Mouse (Mus musculus): ENCODE measurements around the gene Ddx39.
A peak's percentile ranks its signal among the peaks of the same experiment; 100 is the strongest.

The Ddx39 gene

DNA sequence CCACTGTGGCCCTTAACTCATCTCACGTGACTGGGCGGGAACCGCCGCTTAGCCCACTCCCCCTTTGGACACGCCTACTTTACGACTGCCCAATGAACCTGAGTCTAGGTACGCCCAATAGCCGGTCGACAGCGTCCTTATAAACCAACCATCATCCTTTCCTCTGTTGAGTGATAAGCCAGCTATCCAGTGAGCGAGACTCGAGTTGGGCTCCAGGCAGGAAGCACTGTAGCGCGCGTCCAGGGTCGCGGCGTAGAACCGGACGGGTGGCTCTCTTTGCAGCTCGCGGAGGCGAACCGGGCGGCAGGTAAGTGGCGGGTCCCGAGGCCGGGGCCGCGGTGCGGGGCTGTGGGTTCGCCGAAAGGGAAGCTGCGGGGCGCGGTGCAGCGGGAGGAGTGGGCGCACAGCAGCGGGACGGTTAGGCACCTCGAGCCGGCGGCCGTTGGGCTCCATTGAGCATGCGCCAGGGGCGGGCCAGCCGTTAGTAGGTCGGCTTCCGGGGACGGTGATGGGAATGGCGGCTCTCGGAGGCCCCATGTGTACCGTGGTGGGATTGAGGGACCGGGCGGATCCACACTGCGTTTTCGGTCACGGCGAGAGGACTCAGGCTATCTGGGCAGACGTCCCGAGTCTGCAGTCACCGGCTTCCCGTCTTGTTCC is at the start of gene Ddx39:
Gene Ddx39, plus strand, starts transcription at position 147 of the 660 bp plus-strand sequence.
- DNase-seq (ENCODE audit: low spot score) = peak; percentile 98

DNA sequence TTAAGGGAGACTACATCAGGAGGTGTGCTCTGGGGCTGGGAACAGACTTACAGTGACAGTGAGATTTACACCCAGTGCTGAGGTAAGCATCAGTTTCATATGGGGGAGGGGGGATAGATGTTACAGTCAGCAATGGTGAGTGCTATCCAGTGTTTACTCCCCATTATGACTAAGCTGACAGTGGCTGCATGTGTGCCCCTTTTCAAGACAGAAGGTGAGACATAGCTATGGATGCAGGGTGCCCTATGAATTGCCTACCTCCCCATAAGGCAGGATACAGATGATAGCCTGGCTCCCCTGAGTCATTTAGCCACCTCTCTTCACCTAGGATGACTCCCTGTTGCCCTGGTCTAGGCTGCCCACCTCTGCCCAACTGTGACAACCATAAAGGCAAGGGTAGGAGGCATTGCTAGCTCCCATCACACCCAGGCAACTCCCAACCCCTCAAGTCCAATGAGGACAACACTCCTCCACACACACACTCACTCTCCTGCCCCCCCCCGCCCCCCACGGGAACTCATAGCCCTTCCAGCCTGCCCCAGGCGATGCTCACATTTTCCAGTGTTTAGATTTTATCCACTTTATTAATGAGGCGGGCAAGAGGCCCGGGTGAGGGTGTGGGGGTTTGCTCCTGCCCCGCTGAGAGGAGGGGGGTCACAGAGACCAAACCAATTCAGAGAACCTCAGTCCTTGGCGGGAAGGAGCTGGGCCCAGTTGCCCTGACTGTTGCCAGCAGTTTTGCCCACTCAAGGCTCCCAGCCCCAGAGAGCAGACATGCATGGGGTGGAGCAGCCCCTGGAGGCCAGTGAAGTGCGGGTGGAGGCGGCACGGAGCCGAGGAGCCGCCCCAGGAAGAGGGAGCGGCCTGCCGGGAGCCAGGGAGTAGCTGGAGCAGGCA is 48.8 kb upstream of the Ddx39 start, which contains the start of gene Ptger1:
Gene Ptger1, plus strand, starts transcription at position 710 of the 897 bp plus-strand sequence.
- no peak for DNase-seq (ENCODE audit: low spot score)

DNA sequence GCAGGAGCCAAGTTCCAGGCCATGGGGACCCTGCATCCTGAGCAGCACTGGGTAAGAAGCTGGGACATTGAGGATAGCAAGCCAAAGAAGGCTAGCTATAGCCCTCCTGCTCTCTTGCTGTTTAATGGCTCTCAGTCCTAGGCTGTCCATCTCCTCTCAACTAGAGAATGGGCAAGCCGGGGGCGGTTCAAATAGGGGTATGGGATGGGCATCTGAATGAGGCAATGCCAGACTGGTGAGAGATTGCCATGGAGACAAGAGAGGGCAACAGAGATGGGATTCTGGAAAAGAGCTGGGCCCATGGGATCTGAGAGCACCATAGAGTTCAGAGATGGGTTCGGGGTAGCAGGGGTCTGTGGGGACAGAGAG is 48.1 kb upstream of the Ddx39 start:
- no peak for DNase-seq (ENCODE audit: low spot score)

DNA sequence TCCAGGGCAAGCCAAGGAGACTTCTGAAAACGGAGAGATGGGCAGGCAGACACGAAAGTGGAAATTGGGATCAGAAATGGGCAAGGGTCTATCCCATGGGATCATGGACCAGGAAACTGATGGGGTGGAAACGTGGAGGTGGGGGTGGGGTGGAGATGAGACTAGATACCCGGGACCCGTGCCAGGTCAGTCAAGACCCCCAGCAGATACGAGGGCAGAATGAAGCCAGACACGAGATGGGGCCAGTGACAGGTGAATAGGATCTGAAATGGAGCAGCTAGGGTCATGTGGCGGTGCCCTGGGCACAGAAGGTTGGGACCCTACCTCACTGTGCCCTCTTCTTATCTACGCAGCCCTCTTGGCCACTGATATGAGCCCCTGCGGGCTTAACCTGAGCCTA is 47.5 kb upstream of the Ddx39 start:
- no peak for DNase-seq (ENCODE audit: low spot score)

DNA sequence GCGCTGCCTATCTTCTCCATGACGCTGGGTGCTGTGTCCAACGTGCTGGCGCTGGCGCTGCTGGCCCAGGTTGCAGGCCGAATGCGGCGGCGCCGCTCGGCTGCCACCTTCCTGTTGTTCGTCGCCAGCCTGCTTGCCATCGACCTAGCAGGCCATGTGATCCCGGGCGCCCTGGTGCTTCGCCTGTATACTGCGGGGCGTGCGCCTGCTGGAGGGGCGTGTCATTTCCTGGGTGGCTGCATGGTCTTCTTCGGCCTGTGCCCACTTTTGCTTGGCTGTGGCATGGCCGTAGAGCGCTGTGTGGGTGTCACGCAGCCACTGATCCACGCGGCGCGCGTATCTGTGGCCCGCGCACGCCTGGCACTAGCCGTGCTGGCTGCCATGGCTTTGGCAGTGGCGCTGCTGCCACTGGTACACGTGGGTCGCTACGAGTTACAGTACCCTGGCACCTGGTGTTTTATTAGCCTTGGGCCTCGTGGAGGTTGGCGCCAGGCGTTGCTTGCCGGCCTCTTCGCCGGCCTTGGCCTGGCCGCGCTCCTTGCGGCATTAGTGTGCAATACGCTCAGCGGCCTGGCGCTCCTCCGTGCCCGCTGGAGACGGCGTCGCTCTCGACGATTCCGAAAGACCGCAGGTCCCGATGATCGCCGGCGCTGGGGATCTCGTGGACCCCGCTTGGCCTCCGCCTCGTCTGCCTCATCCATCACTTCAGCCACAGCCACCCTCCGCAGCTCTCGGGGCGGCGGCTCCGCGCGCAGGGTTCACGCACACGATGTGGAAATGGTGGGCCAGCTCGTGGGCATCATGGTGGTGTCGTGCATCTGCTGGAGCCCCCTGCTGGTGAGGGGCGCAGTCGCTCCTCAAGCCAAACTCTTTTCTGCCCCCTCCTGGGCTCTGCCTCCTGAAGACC is 46.7 kb upstream of the Ddx39 start:
- DNase-seq (ENCODE audit: low spot score) = peak; percentile 73

DNA sequence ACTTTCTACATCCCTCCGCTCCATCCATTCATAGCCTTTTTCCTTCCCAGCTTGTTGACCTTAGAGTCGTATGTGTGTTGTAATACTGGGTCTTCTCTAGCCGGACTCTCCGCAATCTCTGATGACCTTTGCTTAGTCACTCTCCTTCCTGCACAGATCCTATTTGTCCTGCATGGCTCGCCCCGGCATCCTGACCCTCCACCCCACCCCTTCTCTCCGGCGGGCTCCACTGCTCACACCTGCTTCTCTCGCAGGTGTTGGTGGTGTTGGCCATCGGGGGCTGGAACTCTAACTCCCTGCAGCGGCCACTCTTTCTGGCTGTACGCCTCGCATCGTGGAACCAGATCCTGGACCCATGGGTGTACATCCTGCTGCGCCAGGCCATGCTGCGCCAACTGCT is 46.0 kb upstream of the Ddx39 start:
- no peak for DNase-seq (ENCODE audit: low spot score)

DNA sequence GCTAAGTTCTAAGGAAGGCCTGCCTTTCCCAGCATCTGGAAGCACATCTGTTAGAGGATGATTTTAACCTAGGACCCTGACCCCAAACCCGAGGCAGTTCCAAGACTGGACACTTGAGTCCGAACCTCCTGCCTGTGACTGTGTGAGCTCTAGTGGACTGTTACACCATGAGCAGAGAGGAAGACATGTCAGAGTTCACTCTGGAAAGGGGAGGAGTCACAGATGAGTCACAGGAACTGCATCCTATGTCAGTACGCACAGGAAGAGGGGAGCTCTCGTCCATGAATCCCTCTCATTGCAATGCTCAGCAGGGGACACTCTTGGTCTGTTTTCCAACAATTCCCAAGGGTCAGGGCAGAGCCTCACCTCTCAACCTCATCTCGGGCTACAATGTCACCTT is 42.0 kb upstream of the Ddx39 start:
- no peak for DNase-seq (ENCODE audit: low spot score)

DNA sequence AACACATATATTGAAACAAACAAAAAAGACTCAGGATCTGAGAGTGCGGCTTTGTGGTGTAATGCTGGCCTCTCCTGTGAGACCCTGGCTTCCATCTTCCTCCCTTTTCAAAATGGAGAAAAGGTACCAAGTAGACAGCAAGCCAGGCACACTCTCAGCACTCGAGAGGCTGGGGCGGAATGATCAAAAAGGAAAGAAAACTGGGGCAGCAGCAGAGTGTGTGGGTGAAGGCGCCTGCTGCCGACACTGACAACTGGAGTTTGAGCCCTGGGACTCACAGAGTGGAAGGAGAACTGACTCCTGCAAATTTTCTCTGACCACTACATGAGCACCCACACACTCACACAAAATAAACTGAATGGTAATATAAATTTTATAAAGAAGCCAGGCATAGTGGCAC is 40.5 kb upstream of the Ddx39 start:
- DNase-seq (ENCODE audit: low spot score) = no peak

DNA sequence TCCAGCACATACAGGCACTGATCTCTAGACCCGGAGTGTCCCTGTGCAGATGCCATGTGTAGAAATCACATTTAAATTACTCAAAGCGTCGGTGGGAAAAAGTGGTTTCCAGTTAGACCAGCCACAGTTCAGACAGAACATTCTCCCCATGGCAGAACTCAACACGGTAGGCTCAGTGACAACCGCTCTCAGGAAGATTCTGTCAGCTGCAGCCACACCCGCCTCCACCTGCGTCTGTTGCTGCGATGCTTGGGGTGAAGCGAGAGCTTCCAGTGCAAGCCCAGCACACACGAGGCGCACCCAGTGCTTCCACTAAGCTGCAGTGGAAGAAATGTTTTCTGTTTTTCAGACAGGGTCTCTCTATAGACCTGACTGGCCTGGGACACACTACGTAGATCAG is 35.1 kb upstream of the Ddx39 start:
- no peak for DNase-seq (ENCODE audit: low spot score)

DNA sequence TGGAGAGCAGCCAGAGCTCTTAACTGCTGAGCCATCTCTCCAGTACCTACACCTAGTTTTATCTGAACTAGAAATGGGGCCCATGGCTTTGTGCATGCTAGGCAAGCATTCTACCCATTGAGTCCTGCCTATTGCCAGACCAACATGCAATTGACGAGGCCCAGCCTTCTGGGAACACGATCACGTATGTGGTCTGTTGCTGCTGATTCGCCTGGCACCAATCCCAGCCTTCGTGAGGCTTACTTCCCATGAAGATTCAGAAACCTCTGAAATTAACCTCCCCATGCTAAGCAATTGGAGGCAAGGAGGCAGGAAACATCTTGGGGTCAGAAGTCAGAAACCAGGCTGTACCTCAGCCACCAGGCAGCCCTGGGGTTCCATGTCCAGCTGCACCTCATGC is 34.4 kb upstream of the Ddx39 start:
- DNase-seq (ENCODE audit: low spot score) = no peak

DNA sequence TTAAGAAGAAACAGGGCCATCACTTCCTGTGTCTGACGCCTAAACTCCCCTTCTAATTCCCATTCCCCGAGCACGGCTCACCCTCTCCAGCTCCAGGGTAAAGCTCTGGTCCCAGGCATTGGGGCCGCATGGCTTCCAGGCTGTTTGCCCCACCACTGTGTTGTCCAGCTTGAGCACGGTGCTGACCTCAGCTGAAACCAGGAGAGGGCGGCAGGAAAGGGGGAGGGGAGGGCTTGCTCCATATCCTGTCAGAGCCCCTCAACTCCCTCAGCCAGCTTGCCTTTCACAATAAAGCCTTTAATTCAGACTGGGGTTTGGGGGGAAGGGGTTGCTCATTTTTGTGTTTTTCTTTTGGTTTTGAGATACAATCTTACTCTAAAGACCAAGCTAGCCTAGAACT is 33.9 kb upstream of the Ddx39 start:
- no peak for DNase-seq (ENCODE audit: low spot score)

DNA sequence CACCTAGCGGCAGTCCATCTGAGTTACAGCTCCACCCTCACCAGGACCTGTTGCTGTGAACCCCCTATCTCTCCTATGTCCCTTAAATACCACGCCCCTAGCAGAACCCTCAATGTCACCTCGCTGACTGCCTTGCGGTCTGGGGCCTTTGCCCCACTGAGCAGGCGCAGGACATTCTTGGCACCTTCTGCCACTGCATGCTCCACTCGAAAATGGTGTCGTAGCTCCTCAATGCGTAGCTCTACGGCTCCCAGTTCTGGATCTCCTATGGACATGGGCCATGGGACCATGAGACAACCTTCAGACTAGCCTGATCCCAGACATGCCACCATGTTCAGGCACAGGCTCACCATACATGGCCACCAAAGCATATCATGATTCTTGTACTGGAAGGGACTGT is 30.5 kb upstream of the Ddx39 start:
- DNase-seq (ENCODE audit: low spot score) = no peak

DNA sequence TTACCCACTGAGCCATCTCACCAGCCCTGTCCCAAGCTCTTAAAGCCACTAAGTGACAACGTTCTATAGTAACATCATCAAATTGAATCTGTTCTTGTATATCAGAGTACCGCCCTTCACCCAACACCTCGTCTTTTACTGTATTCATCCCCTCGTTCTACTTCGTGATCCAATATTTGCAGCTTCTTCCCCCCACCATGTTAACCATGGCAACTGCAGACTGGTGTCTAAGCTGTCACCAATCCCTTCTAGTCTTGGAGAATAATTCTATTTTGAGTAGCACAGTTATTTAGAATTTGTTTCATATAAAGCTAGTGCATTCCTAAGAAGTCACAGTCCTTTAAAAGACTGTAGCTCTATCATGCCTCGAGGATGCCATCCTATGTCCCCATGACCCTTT is 25.7 kb upstream of the Ddx39 start:
- DNase-seq (ENCODE audit: low spot score) = no peak

DNA sequence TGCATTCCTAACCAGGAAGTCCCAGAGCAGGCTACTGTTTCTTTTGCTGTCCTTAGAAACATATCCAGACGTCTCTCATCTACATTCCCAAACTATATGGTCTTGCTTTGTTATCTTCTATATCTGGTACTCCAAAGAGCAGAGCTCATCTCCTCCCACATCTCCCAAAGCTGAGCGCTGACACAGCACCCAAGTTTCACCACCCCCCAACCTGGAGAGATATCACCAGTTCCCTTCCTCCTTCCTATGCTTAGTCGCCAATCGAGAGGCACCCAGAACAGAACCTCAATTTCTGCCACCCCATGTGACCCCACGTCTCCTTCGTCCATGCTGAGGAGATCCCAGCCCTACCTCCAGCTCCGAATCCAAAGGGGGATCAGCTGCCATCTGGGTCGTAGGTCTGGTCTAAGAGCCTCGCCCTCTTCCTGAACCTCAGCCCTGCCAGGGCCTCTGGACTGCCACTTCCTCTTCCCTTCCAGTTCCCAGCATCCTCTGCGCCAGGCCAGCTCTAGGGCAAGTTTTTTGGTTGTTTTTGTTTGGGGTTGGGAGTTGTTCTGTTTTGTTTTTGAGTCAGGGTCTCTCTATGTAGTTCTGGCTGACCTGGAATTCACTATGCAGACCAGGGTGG is 21.3 kb upstream of the Ddx39 start:
- DNase-seq (ENCODE audit: low spot score) = no peak

DNA sequence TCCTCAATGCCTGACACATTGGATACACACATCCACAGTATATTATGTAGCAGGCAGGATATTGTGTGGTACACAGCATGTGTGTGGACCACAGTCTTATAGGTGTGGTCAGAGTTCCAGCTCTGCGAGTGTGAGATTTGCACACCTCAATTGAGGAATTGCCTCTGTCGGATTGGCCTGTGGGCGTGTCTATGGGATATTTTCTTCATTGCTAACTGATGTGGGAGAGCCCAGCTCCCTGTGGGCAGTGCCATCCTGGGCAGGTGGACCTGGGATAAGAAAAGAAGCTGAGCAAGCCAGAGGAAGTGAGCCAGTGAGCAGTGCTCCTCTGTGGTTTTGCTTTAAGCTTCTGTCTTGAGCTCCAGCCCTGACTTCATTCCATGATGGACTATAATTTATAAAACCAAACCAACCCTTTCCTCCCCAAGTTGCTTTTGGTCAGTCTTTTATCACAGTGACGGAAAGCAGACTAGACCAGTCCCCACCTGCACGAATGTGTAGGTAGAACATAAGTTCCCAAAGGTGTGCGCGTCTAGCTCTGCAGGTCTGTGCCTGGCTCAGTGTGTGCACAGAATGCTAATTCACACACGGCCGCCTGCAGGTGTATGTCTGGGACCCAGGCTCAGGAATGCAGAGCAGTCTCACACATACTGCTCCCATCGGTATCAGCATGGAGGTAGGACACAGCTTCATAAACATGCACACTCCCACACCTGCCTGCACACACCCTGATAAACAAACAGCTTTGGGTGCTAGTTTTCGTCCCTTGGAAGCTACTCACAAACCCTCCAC is 20.4 kb upstream of the Ddx39 start:
- no peak for DNase-seq (ENCODE audit: low spot score)

DNA sequence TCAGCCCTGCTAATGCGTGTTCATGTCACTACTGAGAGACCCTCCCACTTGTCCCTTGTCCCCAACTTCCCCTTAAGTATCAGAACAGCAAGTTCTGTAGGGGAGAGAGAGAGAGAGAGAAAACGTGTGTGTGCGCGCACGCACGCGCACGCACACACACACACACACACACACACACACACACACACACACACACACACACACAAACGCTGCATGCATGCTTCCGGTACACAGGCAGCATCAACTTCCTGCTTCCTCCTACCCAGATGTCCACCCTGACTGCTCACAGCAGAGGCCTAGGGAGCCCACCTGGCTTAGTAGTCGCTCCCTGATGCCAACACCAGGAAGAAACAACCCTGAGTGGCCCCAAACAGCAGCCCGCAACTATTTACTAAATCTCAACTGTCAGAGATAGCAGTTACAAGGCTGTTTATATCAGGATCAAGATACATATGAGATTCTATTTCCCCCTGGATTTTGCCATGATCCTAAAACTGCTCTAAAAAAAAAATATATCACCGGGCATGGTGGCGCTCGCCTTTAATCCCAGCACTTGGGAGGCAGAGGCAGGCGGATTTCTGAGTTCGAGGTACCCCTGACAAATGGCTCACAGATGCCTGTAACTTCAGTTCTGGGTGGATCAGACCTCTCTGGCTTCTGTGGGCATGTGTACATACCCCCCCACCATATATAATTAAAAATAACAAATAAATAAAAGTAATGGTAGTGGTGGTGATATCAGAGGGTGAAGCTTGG is 19.4 kb upstream of the Ddx39 start:
- no peak for DNase-seq (ENCODE audit: low spot score)

DNA sequence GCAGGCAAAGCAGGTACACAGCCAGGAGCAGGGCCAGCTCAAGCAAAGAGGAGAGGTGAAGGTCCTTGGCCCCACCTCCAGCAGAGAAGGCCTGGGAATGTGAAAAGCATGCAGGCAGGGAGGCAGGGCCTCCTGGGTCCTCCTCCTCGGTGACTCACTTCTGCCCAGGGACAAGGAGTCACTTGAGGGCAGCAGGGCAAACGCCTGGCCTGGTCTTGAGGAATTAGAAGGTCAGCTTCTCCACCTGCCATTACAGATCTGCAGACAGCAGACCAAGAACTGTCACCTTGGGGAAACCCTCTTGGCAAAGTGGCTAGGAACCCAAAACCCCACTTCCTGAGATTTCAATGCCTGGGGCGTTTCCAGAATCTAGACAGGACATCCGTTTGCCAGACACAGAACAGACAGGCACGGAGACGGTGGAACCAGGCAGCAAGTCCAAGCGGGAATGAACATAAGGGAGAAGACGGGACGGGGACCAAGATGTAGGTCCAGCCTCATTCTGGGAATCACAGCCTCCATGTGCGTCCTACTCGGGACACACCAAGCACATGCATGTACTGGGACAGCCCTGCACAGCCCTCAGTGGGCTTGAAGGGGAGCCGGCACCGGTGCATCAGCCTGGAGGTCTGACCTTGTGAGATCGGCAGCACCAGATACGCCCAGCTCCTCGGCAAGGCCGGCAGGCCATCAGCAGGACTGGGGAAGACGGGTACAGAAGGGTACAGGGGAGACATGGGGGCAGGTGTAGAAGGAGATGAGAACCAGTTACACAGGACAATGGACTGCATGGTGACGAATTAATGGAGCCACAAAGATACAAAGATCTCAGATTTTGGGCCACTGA is 17.4 kb upstream of the Ddx39 start:
- peak; percentile 45 for DNase-seq (ENCODE audit: low spot score)

DNA sequence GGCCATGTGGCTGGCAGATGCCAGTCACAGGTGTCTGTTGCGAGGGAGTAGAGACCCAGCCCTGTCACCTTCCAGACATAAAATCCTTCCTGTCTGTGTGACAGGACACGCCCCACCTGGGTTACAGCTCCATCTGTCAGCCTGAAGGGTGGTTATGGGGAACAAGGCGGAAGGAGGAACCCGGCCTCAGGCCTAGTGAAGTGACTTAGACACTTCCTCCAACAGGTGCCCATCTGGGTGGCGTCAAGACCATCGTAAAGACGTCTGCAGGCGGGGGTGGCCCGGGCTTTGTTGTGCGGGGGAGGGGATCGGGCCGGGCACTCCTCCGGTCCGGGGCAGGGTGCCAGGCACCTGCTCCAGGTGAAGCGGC is 16.7 kb upstream of the Ddx39 start:
- peak; percentile 50 for DNase-seq (ENCODE audit: low spot score)

DNA sequence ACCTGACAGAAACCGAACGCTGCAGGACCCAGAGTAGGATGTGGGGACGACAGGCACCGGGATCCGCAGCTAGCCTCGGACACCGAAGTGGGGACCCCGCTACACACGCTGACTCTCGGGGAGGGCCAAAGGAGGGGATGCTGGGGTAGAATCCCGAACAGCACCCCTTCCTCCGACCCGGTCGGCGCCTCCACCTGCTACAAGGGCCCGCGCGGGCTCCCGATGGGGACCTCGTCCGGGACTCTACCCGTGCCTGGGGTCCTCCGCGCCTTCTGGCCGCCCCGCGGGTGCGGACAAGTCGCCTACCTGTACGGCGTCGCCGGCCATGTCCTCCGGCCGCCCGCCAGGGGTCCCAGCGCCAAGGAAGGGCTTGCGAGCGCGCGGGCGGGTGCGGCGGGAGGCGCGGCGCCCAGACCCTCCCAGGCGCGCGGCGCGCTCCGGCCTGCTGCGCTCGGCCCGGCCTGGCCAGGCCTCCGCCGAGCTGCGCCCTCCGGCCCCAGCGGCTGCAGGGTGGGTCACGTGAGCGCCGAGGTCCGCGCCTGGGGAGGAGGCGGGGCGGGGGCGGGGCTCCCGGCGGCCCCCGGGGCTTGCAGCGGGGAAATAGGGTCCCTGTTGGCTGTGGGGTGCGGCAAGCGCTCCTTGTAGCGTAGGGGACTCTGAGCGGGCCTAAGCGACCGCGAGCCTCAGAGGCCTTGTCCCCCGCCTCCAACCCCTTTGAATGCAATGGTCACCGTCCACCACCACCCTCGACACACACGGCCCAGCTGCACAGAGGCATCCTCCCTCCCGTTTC is 16.1 kb upstream of the Ddx39 start, which contains the start of gene Pkn1:
Gene Pkn1, minus strand, starts transcription at position 519 of the 793 bp plus-strand sequence.
- peak; percentile 86 for DNase-seq (ENCODE audit: low spot score)
